Mouse (Mus musculus): ENCODE measurements around the gene Krt87.

GRCm38 (mm10) chr15:101483646-101484045 lies 45.0 kb upstream of the Krt87 start:
- TF ChIP-seq MAFK (IDR thresholded peaks at IDR 0.05; ENCODE audit: insufficient read depth, low read depth, low read length), result no peak
- no peak for TF ChIP-seq CHD2 (IDR thresholded peaks at IDR 0.05; ENCODE audit: low read depth, low read length)

Data from ES-E14 (cell line).